Mouse (Mus musculus) MEL (cell line): ENCODE results near the gene Ppm1m. TPM values are rescaled to one million over a fixed set of nuclear protein-coding genes. Genes with fewer than 3 reads are reported as not detected.

Experiments
- DNase-seq: peaks from one replicate; pipeline ENCODE4 v3.0.0; 2011; ENCODE audit warnings: low read depth, low spot score
- H3K27ac ChIP-seq: 2 replicates; pipeline ENCODE4 v1.5.1; 2012; ENCODE audit warnings: low read depth, mild to moderate bottlenecking, control low read depth, low read length, moderate library complexity; ENCODE audit not compliant: control insufficient read depth
- H3K27me3 ChIP-seq, 2 experiments: fragments of 150-350 bp in 1 of 2; sonication (generic) in 1 of 2; 2 replicates each; pipeline ENCODE4 v1.6.1; 2012; ENCODE audit warnings: low read length in 2 of 2, mild to moderate bottlenecking in 2 of 2, improper control_type of control experiment in 1 of 2, moderate library complexity in 1 of 2; ENCODE audit not compliant: insufficient read depth in 2 of 2, control insufficient read depth in 1 of 2
- H3K36me3 ChIP-seq, 2 experiments: 2 replicates each; pipeline ENCODE4 v1.6.1; 2012 to 2014; ENCODE audit warnings: low read length in 2 of 2, improper control_type of control experiment in 1 of 2, inconsistent platforms in 1 of 2, mild to moderate bottlenecking in 1 of 2; ENCODE audit not compliant: insufficient read depth in 2 of 2, control insufficient read depth in 1 of 2
- H3K4me1 ChIP-seq, 2 experiments: fragments of 150-350 bp in 1 of 2; sonication (generic) in 1 of 2; 2 replicates each; pipeline ENCODE4 v1.6.1; 2012; ENCODE audit warnings: low read length in 2 of 2, improper control_type of control experiment in 1 of 2, mild to moderate bottlenecking in 1 of 2; ENCODE audit not compliant: insufficient read depth in 2 of 2, control insufficient read depth in 1 of 2
- H3K4me3 ChIP-seq, 2 experiments: fragments of 150-350 bp in 1 of 2; sonication (generic) in 1 of 2; 2 replicates each; pipeline ENCODE4 v1.5.1; 2012; ENCODE audit warnings: low read depth in 2 of 2, low read length in 2 of 2, mild to moderate bottlenecking in 2 of 2, moderate library complexity in 2 of 2, control low read depth in 1 of 2, improper control_type of control experiment in 1 of 2; ENCODE audit not compliant: control insufficient read depth in 1 of 2, insufficient read depth in 1 of 2
- H3K79me2 ChIP-seq: 2 replicates; pipeline ENCODE4 v1.6.1; 2012; ENCODE audit warnings: mild to moderate bottlenecking, low read length, moderate library complexity; ENCODE audit not compliant: control insufficient read depth, poor library complexity, insufficient read depth
- H3K9ac ChIP-seq: 2 replicates; pipeline ENCODE4 v1.6.1; 2012; ENCODE audit warnings: low read depth, mild to moderate bottlenecking, control low read depth, low read length, moderate library complexity; ENCODE audit not compliant: control insufficient read depth, poor library complexity, severe bottlenecking
- H3K9me3 ChIP-seq: fragments of 150-350 bp; sonication (generic); replicated peaks from 2 replicates; pipeline ENCODE4 v1.6.1; 2012; ENCODE audit warnings: mild to moderate bottlenecking, low read length, improper control_type of control experiment, moderate library complexity; ENCODE audit not compliant: insufficient read depth
- CTCF ChIP-seq, 3 experiments: IDR thresholded peaks in 2 of 3; conservative IDR thresholded peaks in 1 of 3; 2 replicates each; pipeline ENCODE4 v1.5.1; 2011 to 2012; ENCODE audit warnings: low read length in 3 of 3, low read depth in 2 of 3, mild to moderate bottlenecking in 2 of 3, improper control_type of control experiment in 1 of 3, inconsistent platforms in 1 of 3, mixed read lengths in 1 of 3, moderate library complexity in 1 of 3; ENCODE audit not compliant: control insufficient read depth in 1 of 3, insufficient read depth in 1 of 3, poor library complexity in 1 of 3, severe bottlenecking in 1 of 3
- ELF1 ChIP-seq: IDR thresholded peaks from 2 replicates; pipeline ENCODE4 v1.6.1; 2014; ENCODE audit warnings: low read depth, mild to moderate bottlenecking, inconsistent platforms, low read length, improper control_type of control experiment, moderate library complexity
- EP300 ChIP-seq, 2 experiments: IDR thresholded peaks; 2 replicates each; pipeline ENCODE4 v1.6.1; 2011; ENCODE audit warnings: improper control_type of control experiment in 2 of 2, low read length in 2 of 2, low read depth in 1 of 2, mild to moderate bottlenecking in 1 of 2
- HCFC1 ChIP-seq: IDR thresholded peaks from 2 replicates; pipeline ENCODE4 v1.6.1; 2012; ENCODE audit warnings: low read depth, mild to moderate bottlenecking, inconsistent platforms, low read length, improper control_type of control experiment, moderate library complexity
- JUND ChIP-seq: IDR thresholded peaks from 2 replicates; pipeline ENCODE4 v1.6.1; 2011; ENCODE audit warnings: low read depth, mild to moderate bottlenecking, improper control_type of control experiment, low read length
- MXI1 ChIP-seq: IDR thresholded peaks from 2 replicates; pipeline ENCODE4 v1.6.1; 2011; ENCODE audit warnings: mild to moderate bottlenecking, low read depth, low read length, improper control_type of control experiment
- MYC ChIP-seq: IDR thresholded peaks from 2 replicates; pipeline ENCODE4 v1.6.1; 2011; ENCODE audit warnings: low read depth, mild to moderate bottlenecking, low read length, improper control_type of control experiment, moderate library complexity
- NELFE ChIP-seq: IDR thresholded peaks from 2 replicates; pipeline ENCODE4 v1.6.1; 2011; ENCODE audit warnings: low read depth, low read length, improper control_type of control experiment
- NRF1 ChIP-seq: IDR thresholded peaks from 2 replicates; pipeline ENCODE4 v1.6.1; 2014; ENCODE audit warnings: low read depth, mild to moderate bottlenecking, inconsistent platforms, low read length, improper control_type of control experiment, moderate library complexity; ENCODE audit not compliant: poor library complexity, insufficient read depth, severe bottlenecking
- POLR2A ChIP-seq, 2 experiments: IDR thresholded peaks; 2 replicates each; pipeline ENCODE4 v1.6.1; 2011 to 2012; ENCODE audit warnings: low read length in 2 of 2, mild to moderate bottlenecking in 2 of 2, control low read depth in 1 of 2, improper control_type of control experiment in 1 of 2, low read depth in 1 of 2, moderate library complexity in 1 of 2; ENCODE audit not compliant: control insufficient read depth in 1 of 2, insufficient read depth in 1 of 2, poor library complexity in 1 of 2
- POLR2AphosphoS2 ChIP-seq: IDR thresholded peaks from 2 replicates; pipeline ENCODE4 v1.6.1; 2011; ENCODE audit warnings: low read length, improper control_type of control experiment
- RCOR1 ChIP-seq: IDR thresholded peaks from 2 replicates; pipeline ENCODE4 v1.6.1; 2012; ENCODE audit warnings: low read depth, mild to moderate bottlenecking, inconsistent platforms, low read length, improper control_type of control experiment
- SIN3A ChIP-seq: IDR thresholded peaks from 2 replicates; pipeline ENCODE4 v1.6.1; 2012; ENCODE audit warnings: low read length, improper control_type of control experiment, inconsistent platforms
- TBP ChIP-seq: IDR thresholded peaks from 2 replicates; pipeline ENCODE4 v1.8.0; 2011; ENCODE audit warnings: low read depth, low read length, improper control_type of control experiment
- TCF12 ChIP-seq: IDR thresholded peaks from 2 replicates; pipeline ENCODE4 v1.6.1; 2014; ENCODE audit warnings: low read depth, mild to moderate bottlenecking, inconsistent platforms, low read length, improper control_type of control experiment, moderate library complexity
- UBTF ChIP-seq: IDR thresholded peaks from 2 replicates; pipeline ENCODE4 v1.6.1; 2012; ENCODE audit warnings: low read depth, mild to moderate bottlenecking, inconsistent platforms, low read length, improper control_type of control experiment, moderate library complexity, borderline replicate concordance; ENCODE audit not compliant: insufficient read depth
- ZC3H11A ChIP-seq: IDR thresholded peaks from 2 replicates; pipeline ENCODE4 v1.6.1; 2012; ENCODE audit warnings: low read depth, mild to moderate bottlenecking, inconsistent platforms, low read length, improper control_type of control experiment
- ZMIZ1 ChIP-seq: IDR thresholded peaks from 2 replicates; pipeline ENCODE4 v1.6.1; 2012; ENCODE audit warnings: low read depth, mild to moderate bottlenecking, inconsistent platforms, low read length, improper control_type of control experiment, moderate library complexity
- ZNF384 ChIP-seq: IDR thresholded peaks from 2 replicates; pipeline ENCODE4 v1.6.1; 2012; ENCODE audit warnings: low read depth, mild to moderate bottlenecking, inconsistent platforms, low read length, improper control_type of control experiment
- polyA plus RNA-seq, 2 experiments: library from polyadenylated mRNA; stranded (reverse) in 1 of 2; unstranded in 1 of 2; fragments of >175 nt in 1 of 2; fragments of >200 nt in 1 of 2; gene quantifications; 2 replicates each; pipeline versions ENCODE4 v1.2.1 to v1.2.4; 2012; ENCODE audit warnings: low replicate concordance in 2 of 2, low read depth in 1 of 2; ENCODE audit not compliant: insufficient read length in 2 of 2, insufficient read depth in 1 of 2, missing spikeins in 1 of 2
- total RNA-seq: library from RNA; depleted of rRNA; stranded (reverse); fragments of 300-350 nt; gene quantifications from 2 replicates; pipeline ENCODE4 v1.2.3, GENCODE M21; 2012

Gene Ppm1m
- total and polyA plus RNA-seq, 3 experiments = 34.2 to 47.2 TPM; not detected in 1

- H3K27ac ChIP-seq = peak within 1 kb of the TSS; percentile 58
- peaks cover 9 to 35% of the 10 kb centered on the region in 2 experiments for H3K4me1 ChIP-seq
- H3K4me3 ChIP-seq = peak within 1 kb of the TSS; percentile 67 to 88
- H3K9ac ChIP-seq = peak within 1 kb of the TSS; percentile 62
- peak; percentile 94 for DNase-seq
- TF ChIP-seq TBP (no peak), UBTF (0 out of 2 replicates have a peak, but pooled peaks have one; percentile 37), ELF1 (peak; percentile 32; the same call in 1 of the 2 replicates), ZMIZ1 (peak; percentile 82; the same call in 1 of the 2 replicates), ZC3H11A (no peak), POLR2A (IDR thresholded peaks at IDR 0.05; ENCODE audit: control insufficient read depth in 1 of 2, insufficient read depth in 1 of 2, low read depth in 1 of 2, low read length in 2 of 2, poor library complexity in 1 of 2) (peak; percentile 60 to 73), TCF12 (0 out of 2 replicates have a peak, but pooled peaks have one; percentile 31), MYC (0 out of 2 replicates have a peak, but pooled peaks have one; percentile 31), RCOR1 (no peak), NRF1 (peak; percentile 84), POLR2AphosphoS2 (peak; percentile 67), EP300 (IDR thresholded peaks at IDR 0.05; ENCODE audit: low read depth in 1 of 2, low read length in 2 of 2) (no peak), CTCF (IDR thresholded peaks at IDR 0.05 in 2 of 3, conservative IDR thresholded peaks at IDR 0.05 in 1 of 3; ENCODE audit: control insufficient read depth in 1 of 3, insufficient read depth in 1 of 3, low read depth in 2 of 3, low read length in 3 of 3, poor library complexity in 1 of 3, severe bottlenecking in 1 of 3) (no peak), MXI1 (peak; percentile 62; the same call in 1 of the 2 replicates), ZNF384 (no peak), HCFC1 (peak; percentile 67), JUND (no peak), SIN3A (peak; percentile 48), NELFE (peak; percentile 85)
- H3K79me2 ChIP-seq = peaks cover 18% of the 10 kb centered on the region
- H3K27me3 ChIP-seq = no peaks in the 10 kb centered on the region
- peaks cover 0 to 19% of the 10 kb centered on the region in 2 experiments; a peak in 2 of 4 replicates for H3K36me3 ChIP-seq
- no peaks in the 10 kb centered on the region for H3K9me3 ChIP-seq
Observed at GRCm38 (mm10) chr9:106202819-106203636, 3.5 kb upstream of the Ppm1m start, which contains the start of gene Twf2. Gene Twf2, plus strand, starts transcription at chr9:106203108.
